Mouse (Mus musculus): ENCODE results near the gene Ccdc30.

Ccdc30 gene

GRCm38 (mm10) chr4:119415072-119415753 is at the start of gene Ccdc30:
Ccdc30 (minus strand) TSS chr4:119415521.
- DNase-seq (ENCODE audit: low spot score), result peak; percentile 86

DNA sequence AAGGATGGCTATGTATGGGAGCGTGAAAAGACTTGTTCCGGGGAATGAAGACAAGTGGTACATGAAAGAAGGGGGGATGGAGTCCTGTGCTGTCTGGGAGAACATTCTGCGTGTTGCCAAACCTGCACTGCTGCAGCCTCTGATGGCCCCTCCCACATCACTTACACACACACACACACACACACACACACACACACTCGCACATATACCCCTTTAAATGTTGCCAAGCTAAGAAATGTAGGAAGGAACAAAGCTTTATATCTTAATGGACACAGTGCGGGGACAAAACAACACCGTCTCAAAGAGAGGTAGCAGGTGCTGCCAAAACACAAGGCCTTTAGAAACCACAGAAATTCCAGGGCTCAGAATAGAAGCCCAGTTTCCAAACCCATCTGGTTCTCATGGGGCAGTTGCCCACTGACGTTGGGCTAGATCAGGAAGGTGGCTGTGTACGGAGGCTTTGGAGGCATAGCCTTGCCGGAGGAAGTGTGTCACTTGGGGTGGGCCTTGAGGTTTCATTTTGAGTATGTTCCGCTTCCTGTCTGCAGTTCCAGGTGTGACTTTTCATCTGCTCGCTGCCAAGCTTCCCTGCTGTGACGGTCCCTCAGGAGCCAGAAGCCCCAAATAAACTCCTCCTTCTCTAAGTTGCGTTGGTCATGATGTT is 48.6 kb upstream of the Ccdc30 start:
- DNase-seq (ENCODE audit: low spot score), result no peak

- DNase-seq (ENCODE audit: low spot score), result peak; percentile 52
Observed at GRCm38 (mm10) chr4:119462858-119463755, 47.8 kb upstream of the Ccdc30 start.

GRCm38 (mm10) chr4:119462457-119462856 is 47.1 kb upstream of the Ccdc30 start:
- DNase-seq (ENCODE audit: low spot score), result no peak

DNA sequence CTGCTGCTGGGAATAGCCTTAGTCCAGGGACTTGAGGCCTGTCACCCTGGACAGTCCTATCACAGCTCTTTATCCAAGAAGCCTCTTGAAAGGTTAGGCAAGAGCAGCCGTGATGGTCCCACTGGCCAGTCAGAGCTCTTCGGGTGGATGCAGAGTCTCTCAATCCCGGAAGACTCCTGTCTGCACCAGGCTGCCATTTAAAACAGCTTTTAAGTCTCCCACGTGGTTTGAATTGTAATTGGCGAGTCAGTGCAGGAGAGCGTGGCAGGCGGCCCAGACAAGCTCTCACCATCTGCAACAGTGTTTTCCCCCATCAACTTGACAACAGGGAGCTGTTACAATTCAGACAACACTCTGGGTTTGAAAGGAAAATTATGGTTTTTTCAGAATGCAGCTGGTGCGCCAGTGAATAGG is 45.4 kb upstream of the Ccdc30 start:
- peak; percentile 26 for DNase-seq (ENCODE audit: low spot score)

DNA sequence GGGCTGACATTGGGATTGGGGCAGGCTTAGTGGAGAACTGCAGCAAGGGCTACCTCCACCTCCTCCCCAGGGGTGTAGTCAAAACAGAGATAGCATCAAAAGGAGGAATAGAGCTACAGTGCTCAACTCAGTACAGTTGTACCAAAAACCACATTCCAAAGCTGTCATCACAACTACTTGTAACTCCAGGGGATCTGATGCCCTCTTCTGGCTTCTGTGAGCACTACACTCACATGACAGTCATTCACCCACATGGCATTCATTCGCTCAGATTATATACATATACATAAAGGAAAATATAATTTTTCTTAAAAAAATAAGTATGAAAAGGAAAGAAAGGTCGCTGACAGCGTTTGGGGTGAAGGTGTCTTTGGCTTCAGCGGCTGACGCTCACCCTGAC is 45.0 kb upstream of the Ccdc30 start:
- no peak for DNase-seq (ENCODE audit: low spot score)

DNA sequence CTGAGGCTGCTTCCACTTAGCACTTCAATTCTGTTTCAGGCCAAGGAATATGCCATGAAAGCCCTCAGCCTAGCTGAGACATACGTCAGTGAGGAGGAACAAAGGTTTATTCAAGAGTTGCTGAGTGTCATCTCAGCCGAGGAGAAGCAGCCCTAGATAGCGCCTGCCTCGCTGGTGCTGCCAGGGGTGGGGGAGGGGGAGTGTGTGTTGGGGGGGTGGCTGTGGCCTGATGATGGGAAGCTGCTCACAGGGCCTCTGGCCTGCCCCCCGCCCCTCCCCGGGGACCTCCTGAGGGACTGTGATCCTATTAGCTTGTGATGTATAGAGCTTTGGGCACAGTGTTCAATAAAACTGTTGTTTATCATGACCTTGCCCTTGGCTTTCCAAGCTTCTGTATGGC is 38.2 kb upstream of the Ccdc30 start:
- no peak for DNase-seq (ENCODE audit: low spot score)

- DNase-seq (ENCODE audit: low spot score), result no peak
Observed at GRCm38 (mm10) chr4:119453128-119453527, 37.8 kb upstream of the Ccdc30 start.

DNA sequence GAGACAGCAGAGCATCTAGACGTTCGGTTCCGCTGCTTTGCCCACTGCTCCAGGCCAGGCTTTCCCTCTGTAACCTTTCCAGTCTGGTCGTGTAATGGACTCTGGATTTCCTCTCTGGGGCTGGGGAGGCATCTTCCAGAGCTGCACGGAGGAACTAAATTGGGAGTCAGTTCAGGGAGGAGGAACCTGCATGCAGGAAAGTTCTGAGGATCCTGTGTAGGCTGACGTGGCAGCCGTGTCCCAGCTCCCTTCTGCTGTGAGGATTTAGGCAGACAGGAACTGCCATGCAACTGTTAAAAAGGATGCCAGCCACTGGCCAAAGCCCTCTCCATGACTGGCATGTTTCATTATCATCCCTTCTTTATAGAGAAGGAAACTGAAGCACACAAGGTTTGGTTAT is 35.1 kb upstream of the Ccdc30 start:
- no peak for DNase-seq (ENCODE audit: low spot score)

DNA sequence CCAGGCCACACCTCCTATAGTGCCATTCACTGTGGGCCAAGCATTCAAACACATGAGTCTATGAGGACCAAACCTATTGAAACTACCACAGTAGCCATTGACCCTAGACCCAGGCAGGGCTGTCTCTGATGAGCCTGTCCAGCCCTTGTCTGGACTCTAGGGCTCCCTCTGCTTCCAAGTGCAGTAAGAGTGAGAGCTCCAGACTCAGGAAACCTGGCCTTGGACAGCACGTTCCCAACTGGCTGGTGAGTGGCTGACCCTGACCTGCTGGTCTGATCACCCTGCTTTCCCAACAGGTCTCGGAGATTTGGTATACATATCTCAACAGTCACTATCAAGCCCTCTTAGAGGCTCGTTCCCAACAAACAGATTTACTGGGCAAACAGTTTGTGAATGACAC is 32.5 kb upstream of the Ccdc30 start:
- no peak for DNase-seq (ENCODE audit: low spot score)

DNA sequence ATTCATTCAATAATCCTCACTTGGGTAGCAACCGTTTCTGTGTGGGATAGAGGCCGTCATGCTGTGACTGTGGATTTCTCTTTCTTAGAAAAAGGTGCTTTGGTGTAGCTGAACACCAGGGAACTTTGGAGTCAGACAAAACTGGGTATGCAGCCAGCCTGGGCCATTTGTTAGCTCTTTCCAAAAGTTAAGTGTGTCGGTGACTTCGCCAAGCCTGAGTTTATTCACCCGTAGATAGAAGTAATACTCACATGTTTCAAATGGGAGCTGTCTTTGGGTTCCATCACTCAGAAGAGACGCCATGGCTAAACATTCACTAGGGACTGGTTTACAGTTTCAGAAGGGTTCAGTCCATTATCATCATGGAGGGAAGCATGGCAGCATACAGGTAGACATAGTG is 31.9 kb upstream of the Ccdc30 start:
- no peak for DNase-seq (ENCODE audit: low spot score)

- DNase-seq (ENCODE audit: low spot score), result no peak
Observed at GRCm38 (mm10) chr4:119442539-119442938, 27.2 kb upstream of the Ccdc30 start.

- no peak for DNase-seq (ENCODE audit: low spot score)
Observed at GRCm38 (mm10) chr4:119441836-119442235, 26.5 kb upstream of the Ccdc30 start.

GRCm38 (mm10) chr4:119437936-119438335 is 22.6 kb upstream of the Ccdc30 start:
- no peak for DNase-seq (ENCODE audit: low spot score)

GRCm38 (mm10) chr4:119430678-119431077 is 15.4 kb upstream of the Ccdc30 start:
- DNase-seq (ENCODE audit: low spot score), result peak; percentile 61

DNA sequence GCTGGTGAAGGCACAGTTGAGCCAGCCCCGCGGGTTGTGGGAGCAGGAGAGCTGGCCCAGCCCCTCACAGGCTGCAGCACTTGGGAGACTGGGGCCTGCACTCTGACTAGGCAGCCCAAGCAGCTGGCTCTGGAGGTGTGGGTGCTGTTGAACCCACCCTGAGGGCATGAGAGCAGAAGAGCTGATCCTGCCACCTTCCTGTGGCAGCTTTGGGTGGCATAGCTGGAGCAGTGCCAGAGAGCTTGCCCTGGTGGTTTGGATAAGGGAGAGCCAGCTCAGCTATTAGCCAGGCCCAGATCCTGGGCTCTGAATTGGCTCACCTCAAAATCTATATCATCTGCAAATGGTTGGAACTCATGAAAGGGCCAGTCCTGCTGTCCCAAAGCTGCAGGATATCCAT is 12.4 kb upstream of the Ccdc30 start:
- DNase-seq (ENCODE audit: low spot score), result no peak

- no peak for DNase-seq (ENCODE audit: low spot score)
Observed at GRCm38 (mm10) chr4:119425601-119426000, 10.3 kb upstream of the Ccdc30 start.

- DNase-seq (ENCODE audit: low spot score), result no peak
Observed at GRCm38 (mm10) chr4:119425077-119425476, 9.8 kb upstream of the Ccdc30 start.

GRCm38 (mm10) chr4:119422294-119422964 is 7.1 kb upstream of the Ccdc30 start, which contains the start of the genes Ppcs and Zmynd12:
Ppcs (minus strand) TSS chr4:119422420.
Zmynd12 (plus strand) TSS chr4:119422814.
- DNase-seq (ENCODE audit: low spot score), result peak; percentile 93

- peak; percentile 41 for DNase-seq (ENCODE audit: low spot score)
Observed at GRCm38 (mm10) chr4:119421921-119422293, 6.6 kb upstream of the Ccdc30 start.

- no peak for DNase-seq (ENCODE audit: low spot score)
Observed at GRCm38 (mm10) chr4:119421191-119421590, 5.9 kb upstream of the Ccdc30 start.

- DNase-seq (ENCODE audit: low spot score), result no peak
Observed at GRCm38 (mm10) chr4:119417894-119418293, 2.6 kb upstream of the Ccdc30 start.
